Mouse (Mus musculus): Measurements from ENCODE around the gene Slco1a1.

GRCm38 (mm10) chr6:141984644-141985043 lies 37.9 kb upstream of the Slco1a1 start:
- no peak for TF ChIP-seq FLI1 (IDR thresholded peaks at IDR 0.05; ENCODE audit: low read length)
- no peak for TF ChIP-seq GATA1 (IDR thresholded peaks at IDR 0.05; ENCODE audit: borderline replicate concordance, low read length)
